Mouse (Mus musculus) heart, postnatal 36 days (tissue): Measurements from ENCODE around the gene Fam189a1. TPM values are rescaled to one million over a fixed set of nuclear protein-coding genes. Genes with fewer than 3 reads are reported as not detected.

Experiments
- DNase-seq, 2 experiments: peaks; one replicate each; pipeline ENCODE4 v3.0.0; 2021 to 2022
- intact Hi-C: fragments of 180-260 bp; cut with DNase I; formaldehyde crosslinking; loops from one replicate; pipeline ENCODE4 v1.15.1; 2025
- total RNA-seq, 2 experiments: library from RNA; stranded (reverse); gene quantifications; 2 replicates each; pipeline ENCODE4 v1.2.3; 2021

Gene Fam189a1
- total RNA-seq, 2 experiments from 2014 or later = not detected

DNA sequence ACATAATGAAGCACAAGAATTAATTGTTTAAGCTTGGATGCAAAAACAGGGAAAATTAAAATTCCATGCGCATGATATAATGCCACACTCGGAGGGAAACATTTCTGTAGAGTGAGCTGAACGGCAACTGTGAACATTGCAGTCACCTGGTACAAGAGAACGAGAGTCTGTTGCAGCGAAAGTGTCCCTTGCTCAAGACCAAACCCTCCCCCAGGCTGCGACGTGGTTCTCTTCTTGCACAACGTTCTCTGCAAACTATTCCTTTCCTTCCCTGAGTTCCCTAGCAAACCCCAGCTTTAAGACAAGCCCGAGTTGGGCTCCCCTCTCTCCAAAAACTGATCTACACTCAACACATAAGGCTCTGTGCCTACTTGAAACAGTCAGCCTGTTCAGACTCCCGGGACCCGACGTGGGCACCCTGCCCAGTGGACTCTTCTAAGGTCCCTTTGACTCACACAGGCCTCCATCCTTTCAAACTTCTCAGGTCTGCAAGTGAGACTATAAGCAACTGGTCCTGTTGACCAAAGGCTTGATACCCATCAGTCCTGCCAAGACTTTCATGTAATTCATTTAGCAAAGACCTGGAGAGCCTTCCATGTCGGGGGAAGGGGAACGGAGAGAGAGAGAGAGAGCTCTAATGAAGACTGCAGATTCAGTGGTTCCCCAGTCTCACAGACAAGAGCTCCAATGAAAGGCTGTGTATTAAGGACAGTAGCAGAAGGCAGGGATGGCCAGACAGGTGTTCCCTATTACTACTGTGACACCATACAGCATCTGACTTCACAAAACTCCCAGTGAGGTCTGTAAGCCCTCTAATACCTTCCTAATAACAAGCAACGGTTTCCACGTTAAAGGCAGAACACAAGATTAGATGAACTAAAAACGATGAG, 51.9 kb downstream of the Fam189a1 start:
- DNase-seq = no peak
- intact Hi-C loops = no loop called here

DNA sequence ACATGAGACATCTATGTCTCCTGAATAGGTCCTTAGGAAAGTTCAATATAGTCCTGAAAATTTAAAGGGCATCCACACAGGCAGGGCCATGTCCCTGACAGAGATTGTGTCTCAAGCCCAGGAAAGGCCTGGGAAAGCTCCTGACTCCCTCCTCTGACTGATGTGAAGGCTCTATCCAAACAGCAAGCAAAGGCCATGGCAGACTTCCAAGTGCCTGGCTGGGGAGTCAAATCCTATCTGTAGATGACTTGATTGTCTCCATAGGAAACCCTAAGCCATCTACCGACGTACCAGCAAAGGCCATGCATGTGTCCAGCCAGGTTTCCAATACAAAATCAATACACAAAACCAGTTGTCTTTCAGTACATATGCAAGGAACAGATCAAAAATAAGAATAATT, 54.7 kb downstream of the Fam189a1 start:
- intact Hi-C loops = no loop called here
- DNase-seq = no peak

DNA sequence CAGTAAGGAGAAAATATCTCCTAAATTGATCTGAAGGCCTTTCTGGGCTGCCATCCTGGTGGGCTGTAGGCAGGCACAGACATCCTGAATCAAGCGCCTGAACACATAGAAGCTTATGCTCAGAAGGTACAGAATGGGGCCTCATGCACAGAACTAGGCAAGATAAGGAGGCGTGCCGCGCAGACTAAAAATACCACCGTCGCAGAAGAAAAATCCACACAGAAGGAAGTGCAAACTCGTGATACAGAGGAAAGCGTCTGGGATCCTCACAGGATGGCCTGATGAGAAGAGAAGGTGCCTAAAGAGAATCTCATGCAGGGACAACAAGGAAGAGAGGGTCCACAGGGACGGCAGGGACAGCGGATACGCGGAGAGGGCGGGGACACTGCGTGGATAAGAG, 58.7 kb downstream of the Fam189a1 start:
- intact Hi-C loops = no loop called here
- DNase-seq = no peak

DNA sequence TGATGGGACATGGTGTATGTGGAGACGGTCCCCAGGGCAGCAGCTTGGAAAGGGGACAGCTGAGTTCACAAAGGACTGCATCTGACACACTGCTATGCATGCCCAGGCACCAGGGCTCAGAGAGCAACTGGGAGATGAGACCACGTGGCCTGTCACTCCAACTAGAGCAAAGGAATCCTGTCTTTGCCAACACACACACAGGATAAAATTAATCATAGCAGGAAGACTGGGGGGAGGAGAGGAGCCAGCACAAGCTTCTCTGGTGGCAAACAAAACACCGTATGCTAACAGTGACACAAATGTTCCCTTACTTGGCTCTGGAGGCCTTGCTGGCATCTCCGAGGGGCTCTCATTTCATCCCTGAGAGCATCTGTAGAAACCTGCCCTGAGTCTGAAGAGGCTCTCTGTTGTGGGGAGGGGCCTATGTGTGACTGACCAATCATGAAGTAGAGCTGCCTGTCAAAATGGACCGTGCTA, 60.7 kb downstream of the Fam189a1 start:
- intact Hi-C loops = no loop called here
- no peak for DNase-seq

DNA sequence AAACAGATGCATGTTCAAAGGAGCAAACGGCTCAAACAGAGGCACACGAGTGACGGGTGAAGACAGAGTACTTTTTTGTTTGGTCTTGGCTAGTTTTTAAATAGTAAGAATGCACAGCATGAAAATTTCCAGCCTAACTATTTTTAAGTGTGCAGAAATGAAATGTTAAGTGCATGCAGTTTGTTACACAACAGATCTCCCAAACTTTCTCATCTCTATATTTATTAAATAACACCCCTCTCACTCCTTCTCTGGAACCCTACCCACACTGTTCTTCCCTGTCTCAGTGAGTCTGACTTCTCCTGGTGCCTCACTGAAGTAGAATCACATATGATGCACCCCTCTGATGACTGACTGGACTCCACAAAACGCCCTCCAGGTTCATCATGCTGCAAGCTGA, 63.1 kb downstream of the Fam189a1 start:
- intact Hi-C loops = no loop called here
- DNase-seq = no peak

DNA sequence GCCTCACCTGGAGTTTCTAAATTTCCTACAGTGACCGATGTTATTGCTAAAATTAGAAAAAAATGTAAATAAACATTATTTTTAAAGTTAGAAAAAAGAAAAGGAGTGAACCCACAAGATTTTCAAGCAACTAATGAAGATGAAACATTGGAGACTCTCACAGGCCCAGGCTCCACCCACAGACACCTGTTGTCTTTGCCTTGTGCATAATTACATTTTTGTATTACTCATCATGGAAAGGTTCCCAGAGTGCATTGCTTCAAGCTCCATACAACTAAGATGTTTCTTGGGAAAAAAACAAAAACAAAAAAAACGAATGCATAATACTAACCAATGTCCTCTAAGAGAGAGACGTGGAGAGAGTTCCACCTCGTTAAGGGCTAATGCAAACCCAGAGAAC, 64.9 kb downstream of the Fam189a1 start:
- intact Hi-C loops = no loop called here
- DNase-seq = no peak

DNA sequence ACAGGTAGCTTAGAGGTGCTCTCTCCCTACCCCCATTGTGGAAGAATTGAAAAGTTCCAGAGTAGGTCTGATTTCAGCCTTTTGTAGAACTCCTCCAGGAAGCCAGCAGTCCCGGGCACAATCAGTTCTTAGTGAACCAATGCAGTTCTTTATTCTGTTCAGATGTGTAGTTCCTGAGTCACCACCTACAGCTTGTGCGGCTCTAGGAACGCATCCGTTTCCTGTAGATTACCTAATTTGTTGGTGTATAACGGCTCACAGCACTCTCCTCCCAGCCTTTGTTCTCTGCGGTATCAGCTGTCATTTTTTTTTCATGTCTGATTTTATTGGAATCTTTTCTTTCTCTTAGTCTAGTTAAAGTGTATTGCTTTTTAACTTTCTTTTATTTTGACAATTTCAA, 70.4 kb downstream of the Fam189a1 start:
- intact Hi-C loops = no loop called here
- no peak for DNase-seq

DNA sequence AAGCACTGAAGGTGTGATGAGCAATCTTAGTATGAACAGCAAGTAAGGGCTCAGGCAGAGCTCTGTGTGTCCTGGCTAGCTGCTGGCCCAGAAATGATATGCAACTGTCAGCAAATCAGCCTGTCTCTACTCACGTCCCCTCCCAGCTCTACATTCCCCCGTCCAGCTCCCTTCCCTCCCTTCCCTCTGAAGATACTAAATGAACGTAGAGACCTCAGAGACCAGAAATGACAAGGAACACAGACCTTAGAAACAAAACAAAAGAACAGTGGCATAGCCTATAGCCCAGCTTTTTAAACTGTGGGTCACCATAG, 73.6 kb downstream of the Fam189a1 start:
- DNase-seq = no peak
- intact Hi-C loops = no loop called here

DNA sequence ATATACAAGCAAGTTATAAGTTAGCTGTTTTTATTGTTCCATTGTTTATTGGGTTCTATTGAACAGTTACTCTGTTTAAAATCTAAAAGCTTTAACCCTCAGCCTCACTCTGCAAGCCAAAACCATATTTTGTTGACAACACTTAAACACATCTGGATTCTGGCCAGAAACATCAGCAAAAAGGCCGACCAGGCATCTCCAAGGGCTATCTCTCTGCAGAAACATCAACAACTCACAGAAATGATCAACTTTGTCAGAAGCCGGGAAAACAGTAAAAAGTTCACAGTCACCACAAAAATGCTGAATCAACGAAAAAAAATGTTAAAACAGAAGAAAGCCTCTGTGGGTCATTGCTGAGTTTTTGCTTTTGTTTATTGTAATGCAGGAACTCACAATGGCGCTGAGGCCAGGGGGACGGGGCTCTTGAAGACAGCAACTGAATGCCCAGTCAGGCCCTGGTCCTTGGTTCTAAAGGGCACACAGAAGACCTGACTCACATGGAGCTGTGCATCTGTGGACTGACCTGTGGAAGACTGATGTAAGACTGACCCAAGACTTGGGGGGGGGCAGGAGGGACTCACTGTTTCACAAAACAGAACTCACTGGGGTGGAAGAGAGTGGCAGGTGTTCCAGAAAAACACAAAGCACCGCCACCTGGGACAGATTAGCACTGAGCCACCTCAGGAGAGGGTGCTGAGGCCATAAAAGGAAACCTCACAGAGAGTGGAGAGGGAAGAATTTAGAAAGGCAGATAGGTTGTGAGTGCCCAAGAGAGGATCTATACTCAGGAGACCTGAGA, 74.2 kb downstream of the Fam189a1 start:
- DNase-seq = no peak
- intact Hi-C loops = no loop called here

DNA sequence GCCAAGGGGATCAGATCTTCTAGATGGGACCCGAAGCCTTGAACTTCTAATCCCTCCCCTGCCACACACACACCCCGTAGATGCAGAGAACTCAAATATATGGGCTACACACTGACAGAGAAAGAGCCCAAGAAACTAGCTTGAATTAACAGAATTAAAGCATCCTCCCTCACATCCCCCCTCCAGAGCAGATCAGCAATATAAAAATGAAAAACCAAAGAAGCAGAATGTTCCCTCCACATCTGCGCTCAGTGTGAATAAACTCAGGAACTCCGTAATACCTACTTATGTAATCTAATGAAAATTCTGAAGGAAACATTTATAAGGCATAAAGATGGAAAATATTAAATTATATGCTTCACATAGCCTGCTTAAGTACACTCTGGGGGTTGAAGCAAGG, 80.2 kb downstream of the Fam189a1 start:
- no peak for DNase-seq
- intact Hi-C loops = no loop called here

DNA sequence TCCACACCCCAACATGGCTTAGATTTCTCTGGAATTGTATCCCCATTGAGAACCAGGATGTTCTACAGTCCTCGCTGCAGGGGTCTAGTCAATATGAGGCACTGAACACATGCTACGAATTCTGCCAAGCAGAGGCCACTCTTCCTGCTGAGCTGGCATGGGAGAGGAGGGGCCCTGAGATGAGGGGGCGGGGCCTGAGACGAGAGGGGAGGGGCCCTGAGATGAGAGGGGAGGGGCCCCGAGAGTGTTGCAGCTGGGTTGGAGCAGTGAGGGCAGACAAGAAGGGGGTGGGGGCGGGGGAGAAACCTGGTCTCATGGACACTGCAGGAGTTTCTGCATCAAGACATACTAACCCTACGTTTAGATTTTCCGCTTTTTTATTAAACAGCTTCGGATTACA, 82.2 kb downstream of the Fam189a1 start:
- no peak for DNase-seq
- intact Hi-C loops = loop anchor here (2.0 kb wide), 1 partner anchor 289 kb away; no protein-coding TSS in a partner anchor

DNA sequence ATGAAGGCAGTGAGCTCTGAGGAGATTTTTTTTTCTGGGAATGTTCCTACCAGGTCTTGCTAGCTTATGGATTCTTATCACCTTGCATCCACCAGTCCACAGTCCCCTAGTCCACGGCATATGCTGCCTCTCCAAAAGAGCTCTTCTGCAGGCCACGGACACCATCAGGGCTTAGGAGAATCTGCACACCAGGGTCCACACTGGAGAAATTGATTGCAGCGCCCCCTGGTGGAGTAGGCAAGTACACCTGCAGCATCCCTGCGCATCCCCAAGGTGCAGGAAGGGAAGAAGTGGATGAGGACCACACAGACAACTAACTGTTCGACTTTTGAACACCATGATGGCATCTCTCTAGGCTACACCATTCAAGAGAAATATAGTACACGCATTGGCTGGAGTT, 82.8 kb downstream of the Fam189a1 start:
- DNase-seq = peak; percentile 12 to 40
- intact Hi-C loops = loop anchor here (2.0 kb wide), 1 partner anchor 123 kb away; no protein-coding TSS in a partner anchor

DNA sequence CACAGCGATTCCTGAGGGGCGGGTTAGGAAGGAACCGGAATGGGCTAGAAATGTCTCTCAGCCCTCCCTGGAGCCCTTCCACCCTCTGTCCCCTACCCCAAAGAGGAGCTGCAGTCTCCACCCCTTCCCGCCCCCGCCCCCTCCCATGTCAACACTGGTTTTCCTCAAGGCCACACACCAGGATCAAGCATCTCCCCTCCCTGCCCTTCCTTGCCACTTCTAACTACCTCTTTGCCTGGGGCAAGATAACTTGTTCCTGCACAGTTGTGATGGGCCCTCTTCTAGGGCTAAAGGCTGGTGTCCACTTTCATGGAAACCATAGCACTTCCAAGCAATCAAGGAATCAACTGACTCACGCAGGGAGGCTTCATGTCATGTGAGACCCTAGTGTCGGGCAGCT, 90.2 kb downstream of the Fam189a1 start:
- intact Hi-C loops = no loop called here
- no peak for DNase-seq

DNA sequence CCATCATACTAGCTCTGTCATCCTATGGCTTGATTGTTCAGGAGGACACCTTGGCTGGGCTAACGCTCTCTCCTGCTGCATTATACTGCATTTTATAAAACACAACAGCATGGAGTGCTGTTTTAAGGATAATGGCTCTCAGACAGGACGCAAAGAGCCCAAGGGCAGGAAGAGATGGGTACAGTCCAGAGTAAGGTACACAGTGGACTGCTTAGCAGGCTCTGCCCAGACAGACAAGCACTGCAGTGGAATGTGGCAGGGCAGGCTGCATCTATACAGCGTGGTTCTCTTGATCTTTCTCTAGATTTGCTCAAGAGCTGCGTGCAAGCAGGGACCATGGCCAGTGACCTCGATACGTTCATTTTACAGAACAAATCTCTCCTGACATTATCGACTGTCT, 90.9 kb downstream of the Fam189a1 start:
- DNase-seq = no peak
- intact Hi-C loops = no loop called here

DNA sequence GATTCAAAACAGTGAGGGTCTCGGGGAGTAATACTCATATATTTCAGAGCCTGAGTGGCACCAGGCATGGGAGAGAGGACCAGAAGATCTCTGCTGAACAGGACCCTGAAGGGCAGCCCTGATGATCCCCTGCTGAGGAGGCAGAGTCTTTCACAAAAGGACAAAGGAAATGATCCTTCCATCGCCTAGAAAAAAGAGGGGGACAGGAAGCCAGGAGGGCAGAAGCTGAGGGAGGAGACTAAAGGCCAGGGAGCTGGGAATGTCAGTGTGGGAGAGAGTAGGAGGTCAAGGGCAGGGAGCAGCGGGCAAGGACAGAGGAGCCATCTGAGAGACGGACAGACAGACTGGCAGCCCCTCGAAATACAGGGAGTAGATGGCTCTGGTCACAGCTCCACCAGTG, 91.7 kb downstream of the Fam189a1 start:
- no peak for DNase-seq
- intact Hi-C loops = no loop called here

DNA sequence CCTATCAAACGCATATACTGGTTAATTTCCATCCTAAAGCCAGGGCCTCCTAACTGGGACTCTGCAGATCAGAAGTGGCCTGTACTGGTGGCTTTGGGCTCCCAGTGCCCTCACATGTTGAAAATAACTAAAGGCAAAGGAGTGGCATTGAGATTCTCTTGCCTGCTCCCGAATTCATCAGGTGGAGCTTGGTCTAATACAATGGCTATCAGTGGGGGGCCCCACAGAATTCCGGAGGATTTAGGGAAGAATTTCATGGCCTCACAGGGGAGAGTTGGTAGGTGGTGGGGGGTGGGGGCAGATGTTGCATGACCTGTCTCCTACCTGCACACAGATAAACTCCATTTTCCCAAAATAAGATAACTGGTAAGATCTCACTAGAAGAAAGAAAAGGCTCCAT, 92.3 kb downstream of the Fam189a1 start:
- intact Hi-C loops = no loop called here
- no peak for DNase-seq

DNA sequence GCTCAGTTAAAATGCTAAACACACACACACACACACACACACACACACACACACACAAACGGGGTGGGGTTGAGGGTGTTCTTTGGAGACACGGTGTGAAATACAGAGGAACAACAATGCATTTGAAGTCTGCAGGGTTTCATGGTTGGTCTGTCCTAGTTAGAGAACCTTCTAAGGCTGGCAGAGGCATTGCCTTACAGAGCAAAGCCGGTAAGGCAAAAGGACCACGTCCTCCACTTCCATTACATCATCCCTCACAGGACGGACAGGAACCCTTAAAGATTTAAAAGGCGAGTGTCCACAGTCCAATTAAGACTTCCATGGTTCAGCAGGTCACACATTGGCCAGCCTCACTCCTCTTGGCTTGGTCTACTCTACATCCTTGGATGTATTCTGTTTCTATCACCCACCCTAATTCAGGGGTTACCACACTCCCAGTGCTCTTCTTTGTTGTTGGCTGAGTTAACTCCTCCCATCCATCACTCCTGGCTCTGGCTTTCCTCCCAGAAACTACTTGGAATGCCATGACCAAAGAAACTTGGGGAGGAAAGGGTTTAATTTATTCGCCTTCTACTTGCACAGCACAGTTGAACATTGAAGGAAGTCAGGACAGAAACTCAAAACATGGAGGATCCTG, 96.1 kb downstream of the Fam189a1 start:
- intact Hi-C loops = no loop called here
- no peak for DNase-seq

DNA sequence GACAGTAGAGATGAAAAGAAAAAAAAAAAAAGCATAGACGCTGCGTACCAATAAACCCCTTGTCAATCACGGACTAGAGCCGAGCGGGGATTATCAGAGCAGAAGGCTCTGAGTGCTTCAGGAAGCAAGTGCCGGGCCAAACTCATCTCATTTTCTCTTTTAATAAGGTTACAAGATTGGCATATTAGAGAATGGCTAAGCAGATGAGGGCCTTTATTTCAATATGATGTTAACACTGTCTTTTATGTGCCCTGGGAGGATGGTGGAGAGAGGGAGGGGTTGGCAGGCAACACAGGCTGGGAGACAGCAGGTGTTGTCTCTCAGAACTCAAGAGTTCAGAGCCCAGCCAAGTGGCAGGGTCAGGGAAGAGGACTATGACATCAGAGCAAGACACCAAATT, 99.5 kb downstream of the Fam189a1 start:
- intact Hi-C loops = no loop called here
- DNase-seq = no peak

DNA sequence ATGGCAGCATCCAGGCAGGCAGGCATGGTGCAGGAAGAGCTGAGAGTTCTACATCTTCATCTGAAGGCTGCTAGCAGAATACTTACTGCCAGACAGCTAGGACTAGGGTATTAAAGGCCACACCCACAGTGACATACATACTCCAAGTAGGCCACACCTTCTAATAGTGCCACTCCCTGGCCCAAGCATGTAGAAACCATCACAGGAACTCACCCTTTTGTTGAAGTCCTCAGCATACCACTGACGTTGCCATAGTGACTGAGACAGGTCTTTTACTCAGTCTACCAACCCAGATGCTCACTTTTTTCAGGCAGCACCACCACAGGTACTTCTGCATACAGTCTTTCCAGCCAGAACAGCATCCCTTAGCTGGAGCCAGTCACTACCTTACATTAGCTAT, 104.4 kb downstream of the Fam189a1 start:
- intact Hi-C loops = no loop called here
- DNase-seq = no peak

DNA sequence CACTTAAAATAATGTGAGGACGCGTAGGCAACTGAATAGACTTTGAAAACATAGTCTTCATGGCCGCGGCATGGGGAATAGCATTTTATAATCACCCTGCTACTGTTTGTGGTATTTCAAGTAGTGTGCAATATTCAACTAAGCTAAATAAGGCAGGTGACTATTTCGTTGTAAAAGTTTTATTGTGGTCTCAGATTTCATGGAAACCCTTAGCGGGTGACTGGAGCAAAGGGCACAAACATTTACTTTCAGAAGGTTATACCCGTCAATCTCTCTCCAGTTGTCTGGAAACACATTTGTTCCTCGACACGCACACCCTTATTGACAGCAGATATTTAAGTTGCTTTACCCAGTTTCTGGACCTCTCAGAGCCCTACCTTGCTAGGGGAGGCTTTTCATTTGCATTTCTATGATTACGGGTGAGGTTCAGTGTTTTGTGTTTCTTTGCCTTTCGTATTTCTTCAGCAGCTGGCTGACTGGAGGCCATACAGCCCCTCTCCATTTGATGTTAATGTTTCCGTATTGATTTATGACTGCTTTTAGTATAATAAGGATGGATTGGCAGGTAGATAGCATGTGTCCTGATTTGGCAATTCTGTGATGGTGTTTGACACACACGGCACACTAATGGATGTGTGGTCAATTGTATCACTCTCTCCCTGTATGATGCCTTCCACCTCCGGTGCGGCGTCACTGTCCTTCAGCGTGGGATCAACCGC, 107.0 kb downstream of the Fam189a1 start:
- intact Hi-C loops = no loop called here
- DNase-seq = no peak

DNA sequence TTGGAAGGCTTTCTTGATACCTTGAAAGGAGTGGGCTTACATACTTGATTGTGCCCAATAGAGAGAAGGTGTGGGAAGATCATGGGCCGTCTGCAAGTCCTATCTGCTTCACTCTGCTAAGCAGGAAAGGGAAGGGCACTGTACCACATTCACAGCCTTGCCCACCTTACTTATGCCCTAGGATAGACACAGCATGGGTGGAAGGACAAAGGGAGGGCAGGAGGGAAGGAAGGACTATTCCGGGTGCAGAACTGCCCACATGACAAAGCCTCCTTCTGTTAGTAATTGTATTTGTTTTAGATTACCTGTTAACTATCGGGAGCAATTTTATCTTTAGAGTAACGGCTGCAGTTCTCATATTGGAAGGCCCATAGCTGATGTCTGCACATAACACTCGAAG, 108.7 kb downstream of the Fam189a1 start:
- DNase-seq = no peak
- intact Hi-C loops = no loop called here
